Mouse (Mus musculus) testis, adult 2 months (tissue): ENCODE results near the gene Zfp950.

Experiments used
- CTCF ChIP-seq: fragments of 200-500 bp; IDR thresholded peaks from 2 replicates; pipeline ENCODE4 v1.5.1; 2012; ENCODE audit warnings: low read depth, mild to moderate bottlenecking, inconsistent platforms, low read length, moderate library complexity; ENCODE audit not compliant: control insufficient read depth, insufficient read depth, insufficient replicate concordance
- POLR2A ChIP-seq: fragments of 200-500 bp; IDR thresholded peaks from 2 replicates; pipeline ENCODE4 v1.6.1; 2012; ENCODE audit warnings: low read depth, mild to moderate bottlenecking, inconsistent platforms, low read length, moderate library complexity; ENCODE audit not compliant: control insufficient read depth

- TF ChIP-seq POLR2A (no peak), CTCF (no peak)
Observed at GRCm38 (mm10) chr19:61057581-61057980, 83.1 kb downstream of the Zfp950 start.
